Mouse (Mus musculus): Measurements from ENCODE around the gene Rbfox3.

- TF ChIP-seq CTCF (conservative IDR thresholded peaks at IDR 0.05 in 1 of 2, IDR thresholded peaks at IDR 0.05 in 1 of 2; ENCODE audit: low read depth in 2 of 2, low read length in 2 of 2) (no peak), SMC3 (IDR thresholded peaks at IDR 0.05; ENCODE audit: low read depth, low read length) (no peak)
Measured at GRCm38 (mm10) chr11:118745279-118745678, 166.1 kb downstream of the Rbfox3 start.

Measured in CH12.LX (cell line).